Mouse (Mus musculus) megakaryocyte-erythroid progenitor cell, adult 5-6 weeks (primary cell): ENCODE data around the gene Pabpn1. TPM values are rescaled to one million over a fixed set of nuclear protein-coding genes. Genes with fewer than 3 reads are reported as not detected.

ENCODE experiments used
- total RNA-seq, 2 experiments: library from RNA; stranded (forward) in 1 of 2; stranded (reverse) in 1 of 2; fragments of 200-1000, 215-1000 nt in 1 of 2; fragments of >200 nt in 1 of 2; fragmentation: Nextera tagmentation in 1 of 2; gene quantifications; 2 replicates each; pipeline ENCODE4 v1.2.3; 2014 to 2017

Gene Pabpn1
- total RNA-seq, 2 experiments from 2014 or later: 264 to 476 TPM

Other genes with a start within 250 kb of the Pabpn1 start
- 37.1 and 42.0 TPM in 2 replicates for gene 1700123O20Rik, start 206.3 kb upstream of the Pabpn1 start, total RNA-seq (2014; fragmentation: Nextera tagmentation)
- 42.4 and 58.4 TPM in 2 replicates for gene 1700123O20Rik, start 206.3 kb upstream of the Pabpn1 start, total RNA-seq (2017)
- gene Acin1, start 205.6 kb upstream of the Pabpn1 start, total RNA-seq (2014; fragmentation: Nextera tagmentation): 222 and 244 TPM in 2 replicates
- gene Acin1, start 205.6 kb upstream of the Pabpn1 start, total RNA-seq (2017): 267 and 293 TPM in 2 replicates
- not detected in 2 replicates for gene Gm29776, start 193.7 kb upstream of the Pabpn1 start, total RNA-seq (2014; fragmentation: Nextera tagmentation)
- not detected in 2 replicates for gene Gm29776, start 193.7 kb upstream of the Pabpn1 start, total RNA-seq (2017)
- gene Cebpe, start 180.3 kb upstream of the Pabpn1 start, total RNA-seq (2014; fragmentation: Nextera tagmentation): 1.4 and 5.7 TPM in 2 replicates
- gene Cebpe, start 180.3 kb upstream of the Pabpn1 start, total RNA-seq (2017): not detected in 2 replicates
- 0.13 and 0.37 TPM in 2 replicates for gene Slc7a8, start 110.6 kb upstream of the Pabpn1 start, total RNA-seq (2014; fragmentation: Nextera tagmentation)
- gene Slc7a8, start 110.6 kb upstream of the Pabpn1 start, total RNA-seq (2017): 0.34 TPM in 1 of 2 replicates, not detected in the other
- not detected in 2 replicates for gene Rnf212b, start 78.4 kb upstream of the Pabpn1 start, total RNA-seq (2014; fragmentation: Nextera tagmentation)
- not detected in 2 replicates for gene Rnf212b, start 78.4 kb upstream of the Pabpn1 start, total RNA-seq (2017)
- 1.2 and 16.1 TPM in 2 replicates for gene Homez, start 21.5 kb upstream of the Pabpn1 start, total RNA-seq (2014; fragmentation: Nextera tagmentation)
- gene Homez, start 21.5 kb upstream of the Pabpn1 start, total RNA-seq (2017): 1.5 and 6.1 TPM in 2 replicates
- 15.9 and 16.7 TPM in 2 replicates for gene Ppp1r3e, start 14.9 kb upstream of the Pabpn1 start, total RNA-seq (2014; fragmentation: Nextera tagmentation)
- gene Ppp1r3e, start 14.9 kb upstream of the Pabpn1 start, total RNA-seq (2017): 1.6 and 2.5 TPM in 2 replicates
- 7.3 and 9.4 TPM in 2 replicates for gene Bcl2l2, start 9.1 kb upstream of the Pabpn1 start, total RNA-seq (2014; fragmentation: Nextera tagmentation)
- 3.3 and 7.5 TPM in 2 replicates for gene Bcl2l2, start 9.1 kb upstream of the Pabpn1 start, total RNA-seq (2017)
- 1.4 TPM in 1 of 2 replicates, not detected in the other for gene Gm20521, start 9.1 kb upstream of the Pabpn1 start, total RNA-seq (2014; fragmentation: Nextera tagmentation)
- not detected in 2 replicates for gene Gm20521, start 9.1 kb upstream of the Pabpn1 start, total RNA-seq (2017)
- 2.2 TPM in 1 of 2 replicates, not detected in the other for gene Slc22a17, start 20.6 kb downstream of the Pabpn1 start, total RNA-seq (2014; fragmentation: Nextera tagmentation)
- 4.9 TPM in 1 of 2 replicates, not detected in the other for gene Slc22a17, start 20.6 kb downstream of the Pabpn1 start, total RNA-seq (2017)
- not detected in 2 replicates for gene Efs, start 33.6 kb downstream of the Pabpn1 start, total RNA-seq (2014; fragmentation: Nextera tagmentation)
- not detected in 2 replicates for gene Efs, start 33.6 kb downstream of the Pabpn1 start, total RNA-seq (2017)
- gene Il25, start 40.2 kb downstream of the Pabpn1 start, total RNA-seq (2014; fragmentation: Nextera tagmentation): not detected in 2 replicates
- gene Il25, start 40.2 kb downstream of the Pabpn1 start, total RNA-seq (2017): not detected in 2 replicates
- not detected in 2 replicates for gene Cmtm5, start 43.8 kb downstream of the Pabpn1 start, total RNA-seq (2014; fragmentation: Nextera tagmentation)
- gene Cmtm5, start 43.8 kb downstream of the Pabpn1 start, total RNA-seq (2017): not detected in 2 replicates
- gene Myh6, start 74.4 kb downstream of the Pabpn1 start, total RNA-seq (2014; fragmentation: Nextera tagmentation): not detected in 2 replicates
- gene Myh6, start 74.4 kb downstream of the Pabpn1 start, total RNA-seq (2017): not detected in 2 replicates
- not detected in 2 replicates for gene Gm17428, start 84.4 kb downstream of the Pabpn1 start, total RNA-seq (2014; fragmentation: Nextera tagmentation)
- gene Gm17428, start 84.4 kb downstream of the Pabpn1 start, total RNA-seq (2017): not detected in 2 replicates
- gene Myh7, start 102.1 kb downstream of the Pabpn1 start, total RNA-seq (2014; fragmentation: Nextera tagmentation): not detected in 2 replicates
- gene Myh7, start 102.1 kb downstream of the Pabpn1 start, total RNA-seq (2017): not detected in 2 replicates
- 63.6 and 71.5 TPM in 2 replicates for gene Ngdn, start 123.0 kb downstream of the Pabpn1 start, total RNA-seq (2014; fragmentation: Nextera tagmentation)
- 53.4 and 64.6 TPM in 2 replicates for gene Ngdn, start 123.0 kb downstream of the Pabpn1 start, total RNA-seq (2017)
- gene Zfhx2, start 199.8 kb downstream of the Pabpn1 start, total RNA-seq (2014; fragmentation: Nextera tagmentation): 5.6 and 7.8 TPM in 2 replicates
- 0.19 and 1.4 TPM in 2 replicates for gene Zfhx2, start 199.8 kb downstream of the Pabpn1 start, total RNA-seq (2017)
- 9.2 and 10.4 TPM in 2 replicates for gene Thtpa, start 202.3 kb downstream of the Pabpn1 start, total RNA-seq (2014; fragmentation: Nextera tagmentation)
- 5.1 and 6.4 TPM in 2 replicates for gene Thtpa, start 202.3 kb downstream of the Pabpn1 start, total RNA-seq (2017)
- 66.7 and 109 TPM in 2 replicates for gene Ap1g2, start 214.1 kb downstream of the Pabpn1 start, total RNA-seq (2014; fragmentation: Nextera tagmentation)
- 13.3 and 27.0 TPM in 2 replicates for gene Ap1g2, start 214.1 kb downstream of the Pabpn1 start, total RNA-seq (2017)
- gene Jph4, start 224.4 kb downstream of the Pabpn1 start, total RNA-seq (2014; fragmentation: Nextera tagmentation): not detected in 2 replicates
- gene Jph4, start 224.4 kb downstream of the Pabpn1 start, total RNA-seq (2017): 0.05 TPM in 1 of 2 replicates, not detected in the other